Mouse (Mus musculus) thymus, postnatal 10 days (tissue): Measurements from ENCODE around the gene Mon1b.

Experiments
- DNase-seq, 2 experiments: peaks; one replicate each; pipeline ENCODE4 v3.0.0; 2021; ENCODE audit warnings: low spot score in 2 of 2

The Mon1b gene

DNA sequence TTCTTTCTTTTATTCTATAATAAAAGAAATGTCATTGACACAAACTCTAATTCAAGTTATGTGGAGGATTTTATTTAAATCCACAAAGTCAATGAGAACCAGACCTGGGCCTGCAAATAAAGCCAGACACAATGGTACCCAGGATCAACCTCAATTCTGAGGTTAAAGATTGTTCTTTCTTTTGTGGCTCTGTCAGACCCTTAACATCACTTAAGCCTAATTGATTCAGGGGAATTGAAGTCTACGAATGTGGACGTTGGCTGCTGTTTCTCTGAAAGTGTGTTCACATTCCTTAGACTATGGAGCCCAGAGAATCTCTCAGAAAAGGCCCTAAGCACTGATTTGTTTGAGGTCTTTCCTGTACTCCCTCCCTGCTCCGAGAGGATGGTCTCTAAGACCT, 37.9 kb downstream of the Mon1b start:
- no peak for DNase-seq

DNA sequence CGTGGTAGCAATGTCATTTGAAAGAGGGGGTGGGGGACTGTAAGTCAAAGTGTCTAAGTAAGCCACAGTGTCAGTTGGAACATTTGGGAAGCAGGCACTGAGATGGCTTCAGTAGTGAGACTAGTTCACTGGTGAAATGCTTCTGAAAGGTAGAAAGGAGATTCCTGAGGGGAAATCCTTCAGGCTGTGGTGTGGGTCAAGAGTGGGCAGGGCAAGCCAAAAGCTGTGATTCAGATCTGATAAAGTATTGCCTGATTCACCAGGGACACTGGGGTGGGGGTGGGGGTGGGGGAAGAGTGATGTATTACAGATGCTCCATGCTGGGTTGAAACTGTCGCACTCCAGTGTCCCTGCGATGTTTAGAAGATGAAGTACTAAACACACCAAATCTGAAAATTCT, 39.2 kb downstream of the Mon1b start:
- no peak for DNase-seq

DNA sequence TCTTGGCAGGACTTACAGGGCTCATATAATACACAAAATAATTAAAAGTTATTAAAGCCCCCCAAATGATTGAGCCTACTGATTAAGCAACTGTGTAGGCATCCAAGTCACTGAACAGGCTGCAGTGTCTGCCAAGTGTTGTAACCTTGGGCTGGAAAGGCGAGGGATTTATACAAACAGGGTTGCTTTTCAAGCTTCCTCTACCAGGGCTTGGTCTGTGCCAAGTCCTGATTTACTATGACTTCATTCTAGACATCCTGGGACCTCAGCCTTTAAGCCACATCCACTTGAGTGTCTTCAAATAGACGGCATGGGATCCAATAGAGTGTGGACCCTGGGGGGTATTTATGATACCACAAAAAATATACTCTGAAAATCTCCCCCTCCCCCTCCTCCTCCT, 39.9 kb downstream of the Mon1b start:
- DNase-seq, result no peak

DNA sequence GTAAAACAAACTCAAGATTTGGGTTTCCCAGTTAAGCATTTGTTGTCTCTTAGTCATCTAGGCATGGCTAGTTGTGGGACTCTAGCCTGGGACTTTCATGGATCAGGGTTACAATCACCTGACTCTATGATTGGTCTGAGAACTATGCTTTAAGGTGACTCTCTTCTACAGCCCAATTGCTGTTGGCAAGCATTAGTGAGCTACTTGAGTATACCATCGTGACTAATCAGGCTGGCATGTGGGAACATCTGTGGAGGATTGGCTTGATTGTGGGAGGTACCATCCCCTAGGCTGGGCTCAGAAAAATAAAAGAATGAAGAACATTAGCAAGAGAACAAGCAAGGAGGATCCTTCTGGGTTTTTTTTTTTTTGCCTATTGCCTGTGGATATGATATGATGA, 41.4 kb downstream of the Mon1b start:
- no peak for DNase-seq

DNA sequence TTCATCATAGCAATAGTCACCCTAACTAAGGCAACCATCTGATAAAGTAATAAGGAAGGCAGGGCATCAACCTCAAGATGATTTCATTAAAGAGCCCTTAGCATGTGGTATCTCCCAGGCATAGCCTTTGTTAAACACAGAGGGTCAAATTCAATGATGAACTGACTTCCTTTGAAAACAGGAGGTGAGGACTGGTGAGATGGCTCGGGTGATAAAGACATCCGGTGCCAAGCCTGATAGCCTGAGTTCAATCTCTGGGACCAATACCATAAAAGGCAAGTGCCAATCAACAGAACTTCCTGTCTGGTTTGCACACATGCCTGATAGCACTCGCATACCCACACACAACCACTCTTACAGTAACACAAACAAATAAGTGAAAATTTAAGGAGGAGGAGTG, 44.0 kb downstream of the Mon1b start:
- no peak for DNase-seq

DNA sequence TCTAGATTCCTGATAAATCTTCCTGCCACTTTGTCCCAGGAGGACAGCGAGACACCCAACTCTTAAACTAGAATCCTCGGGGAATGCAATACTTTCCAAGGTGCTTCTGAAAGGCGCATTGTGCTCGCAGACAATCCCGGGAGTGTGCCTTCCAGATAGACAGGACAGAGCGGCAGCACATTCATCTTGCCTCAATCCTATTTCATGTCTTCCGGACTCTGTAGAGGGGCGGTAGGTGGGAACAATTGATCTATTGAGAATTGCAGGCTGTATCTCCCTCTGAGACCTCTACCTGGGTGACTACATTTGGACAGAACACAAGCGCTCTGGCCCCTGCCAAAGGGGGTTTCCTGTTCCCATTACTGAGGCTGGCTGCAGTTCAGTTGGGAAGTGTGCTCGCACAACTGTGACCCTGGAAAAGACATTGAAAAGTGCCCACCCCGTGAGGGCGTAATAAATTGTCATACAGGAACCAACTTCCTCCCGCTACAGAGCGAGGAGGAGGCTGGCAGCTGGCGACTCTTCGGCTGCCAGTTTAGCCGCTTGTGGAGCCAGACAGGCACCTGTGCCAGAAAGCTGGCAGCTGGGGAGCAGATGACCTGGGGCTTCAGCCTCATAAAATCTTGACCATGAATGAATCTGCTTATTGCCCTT, 52.6 kb downstream of the Mon1b start:
- no peak for DNase-seq

DNA sequence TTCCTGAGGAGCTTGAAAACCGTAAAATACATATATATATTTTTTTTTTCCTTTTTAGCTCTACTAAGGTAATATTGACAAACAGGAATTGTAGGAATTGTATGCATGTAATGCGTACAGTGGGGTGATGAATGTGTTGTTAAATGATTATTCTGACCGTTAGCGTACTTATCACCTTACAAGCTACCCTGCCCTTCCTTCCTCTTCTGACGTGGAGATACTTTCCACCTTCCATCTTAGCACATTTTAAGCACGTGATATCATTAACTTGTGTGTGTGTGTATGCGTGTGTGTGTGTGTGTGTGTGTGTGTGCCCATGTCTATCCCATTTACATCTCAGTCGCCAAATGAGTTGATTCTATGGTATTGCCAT, 53.1 kb downstream of the Mon1b start:
- DNase-seq, result no peak

DNA sequence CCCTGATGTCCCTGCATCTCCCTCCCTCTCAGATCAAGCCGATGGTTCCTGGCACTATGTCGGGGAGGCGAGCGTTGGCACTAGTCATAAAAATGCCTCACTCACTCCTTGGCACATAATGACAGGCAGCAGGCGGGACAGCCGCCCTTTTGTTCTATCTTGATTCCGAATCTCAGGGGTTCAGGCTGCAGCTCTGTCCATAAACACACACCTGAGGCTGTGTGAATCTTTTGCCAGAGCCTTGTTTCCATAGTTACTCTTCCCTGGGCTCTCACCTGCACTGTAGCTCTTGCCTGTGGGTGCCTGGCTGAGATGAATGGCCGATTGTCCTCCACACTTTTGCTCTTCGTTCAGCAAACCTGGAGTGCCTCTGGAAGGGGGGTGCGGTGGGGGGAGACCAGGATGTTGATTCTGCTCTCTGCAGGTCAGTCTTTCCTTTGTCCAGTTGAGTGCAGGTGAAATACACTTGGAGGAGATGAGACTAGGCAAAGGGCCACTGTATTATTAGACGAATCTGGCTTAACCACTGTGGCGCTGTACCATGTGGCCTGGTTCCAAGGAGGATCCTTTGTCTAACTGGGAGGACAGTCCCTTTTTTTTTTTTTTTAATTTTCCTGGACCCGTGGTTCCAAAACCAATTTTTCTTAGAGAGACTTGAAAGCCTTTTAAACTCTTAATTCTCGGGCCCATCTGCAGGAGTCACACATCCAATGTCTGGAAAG, 56.4 kb downstream of the Mon1b start:
- DNase-seq, result no peak
